Mouse (Mus musculus) MEL (cell line): ENCODE results near the gene Megf8.

Source experiments
- CTCF ChIP-seq, 3 experiments: IDR thresholded peaks in 2 of 3; conservative IDR thresholded peaks in 1 of 3; 2 replicates each; pipeline ENCODE4 v1.5.1; 2011 to 2012; ENCODE audit warnings: low read length in 3 of 3, low read depth in 2 of 3, mild to moderate bottlenecking in 2 of 3, improper control_type of control experiment in 1 of 3, inconsistent platforms in 1 of 3, mixed read lengths in 1 of 3, moderate library complexity in 1 of 3; ENCODE audit not compliant: control insufficient read depth in 1 of 3, insufficient read depth in 1 of 3, poor library complexity in 1 of 3, severe bottlenecking in 1 of 3
- EP300 ChIP-seq, 2 experiments: IDR thresholded peaks; 2 replicates each; pipeline ENCODE4 v1.6.1; 2011; ENCODE audit warnings: improper control_type of control experiment in 2 of 2, low read length in 2 of 2, low read depth in 1 of 2, mild to moderate bottlenecking in 1 of 2
- MAX ChIP-seq: IDR thresholded peaks from 2 replicates; pipeline ENCODE4 v1.6.1; 2011; ENCODE audit warnings: low read length, improper control_type of control experiment
- MEF2A ChIP-seq: IDR thresholded peaks from 2 replicates; pipeline ENCODE4 v1.6.1; 2014; ENCODE audit warnings: low read depth, mild to moderate bottlenecking, inconsistent platforms, low read length, improper control_type of control experiment; ENCODE audit not compliant: poor library complexity, insufficient replicate concordance, severe bottlenecking; ENCODE audit errors: extremely low read depth
- MYC ChIP-seq: IDR thresholded peaks from 2 replicates; pipeline ENCODE4 v1.6.1; 2011; ENCODE audit warnings: low read depth, mild to moderate bottlenecking, low read length, improper control_type of control experiment, moderate library complexity
- NRF1 ChIP-seq: IDR thresholded peaks from 2 replicates; pipeline ENCODE4 v1.6.1; 2014; ENCODE audit warnings: low read depth, mild to moderate bottlenecking, inconsistent platforms, low read length, improper control_type of control experiment, moderate library complexity; ENCODE audit not compliant: poor library complexity, insufficient read depth, severe bottlenecking
- TBP ChIP-seq: IDR thresholded peaks from 2 replicates; pipeline ENCODE4 v1.8.0; 2011; ENCODE audit warnings: low read depth, low read length, improper control_type of control experiment
- USF1 ChIP-seq: IDR thresholded peaks from 2 replicates; pipeline ENCODE4 v1.6.1; 2014; ENCODE audit warnings: low read depth, mild to moderate bottlenecking, inconsistent platforms, low read length, improper control_type of control experiment, moderate library complexity
- USF2 ChIP-seq, 2 experiments: IDR thresholded peaks; 2 replicates each; pipeline ENCODE4 v1.6.1; 2011 to 2012; ENCODE audit warnings: improper control_type of control experiment in 2 of 2, low read length in 2 of 2, borderline replicate concordance in 1 of 2, inconsistent platforms in 1 of 2, low read depth in 1 of 2, mild to moderate bottlenecking in 1 of 2; ENCODE audit not compliant: insufficient read depth in 1 of 2
- ZMIZ1 ChIP-seq: IDR thresholded peaks from 2 replicates; pipeline ENCODE4 v1.6.1; 2012; ENCODE audit warnings: low read depth, mild to moderate bottlenecking, inconsistent platforms, low read length, improper control_type of control experiment, moderate library complexity

DNA sequence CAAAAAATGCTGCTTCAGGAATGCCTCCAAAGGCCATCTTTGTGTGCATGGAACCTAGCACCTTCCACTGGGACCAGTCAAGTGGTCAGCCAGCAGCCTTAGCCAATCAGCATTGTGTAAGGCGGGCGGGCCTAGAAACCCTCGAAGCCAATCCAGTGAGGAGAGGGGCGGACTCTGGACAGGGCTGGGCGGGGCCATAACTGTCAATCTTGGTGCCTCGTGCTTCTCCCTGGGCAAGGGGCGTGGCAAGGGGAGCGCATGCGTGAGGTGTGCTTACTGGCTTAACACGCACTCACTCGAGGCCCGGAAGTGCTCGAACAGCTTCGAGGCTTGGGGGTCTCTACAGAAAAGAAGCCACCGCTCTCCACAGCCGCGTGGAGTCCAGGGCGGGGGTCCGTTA lies 15.9 kb upstream of the Megf8 start, which contains the start of gene Prr19:
- no peak for TF ChIP-seq CTCF (IDR thresholded peaks at IDR 0.05 in 2 of 3, conservative IDR thresholded peaks at IDR 0.05 in 1 of 3; ENCODE audit: control insufficient read depth in 1 of 3, insufficient read depth in 1 of 3, low read depth in 2 of 3, low read length in 3 of 3, poor library complexity in 1 of 3, severe bottlenecking in 1 of 3)
- TF ChIP-seq MAX, result peak; percentile 48; the same call in 1 of the 2 replicates
- TF ChIP-seq EP300 (IDR thresholded peaks at IDR 0.05; ENCODE audit: low read depth in 1 of 2, low read length in 2 of 2), result no peak
- no peak for TF ChIP-seq MEF2A
- TF ChIP-seq USF2 (IDR thresholded peaks at IDR 0.05; ENCODE audit: borderline replicate concordance in 1 of 2, insufficient read depth in 1 of 2, low read depth in 1 of 2, low read length in 2 of 2), result no peak
- no peak for TF ChIP-seq NRF1
- no peak for TF ChIP-seq TBP
- no peak for TF ChIP-seq MYC
- TF ChIP-seq ZMIZ1, result no peak
- no peak for TF ChIP-seq USF1
